Mouse (Mus musculus) right cerebral cortex, postnatal 14 days (tissue): Measurements from ENCODE around the gene Trappc4.
"Not testable (repeated sequence)": the region's sequence is repeated elsewhere in the genome, so short reads cannot be mapped to it uniquely, and the experiment has no call there.

Experiments used
- DNase-seq: peaks from one replicate; pipeline ENCODE4 v3.0.0; 2022

Gene Trappc4

DNA sequence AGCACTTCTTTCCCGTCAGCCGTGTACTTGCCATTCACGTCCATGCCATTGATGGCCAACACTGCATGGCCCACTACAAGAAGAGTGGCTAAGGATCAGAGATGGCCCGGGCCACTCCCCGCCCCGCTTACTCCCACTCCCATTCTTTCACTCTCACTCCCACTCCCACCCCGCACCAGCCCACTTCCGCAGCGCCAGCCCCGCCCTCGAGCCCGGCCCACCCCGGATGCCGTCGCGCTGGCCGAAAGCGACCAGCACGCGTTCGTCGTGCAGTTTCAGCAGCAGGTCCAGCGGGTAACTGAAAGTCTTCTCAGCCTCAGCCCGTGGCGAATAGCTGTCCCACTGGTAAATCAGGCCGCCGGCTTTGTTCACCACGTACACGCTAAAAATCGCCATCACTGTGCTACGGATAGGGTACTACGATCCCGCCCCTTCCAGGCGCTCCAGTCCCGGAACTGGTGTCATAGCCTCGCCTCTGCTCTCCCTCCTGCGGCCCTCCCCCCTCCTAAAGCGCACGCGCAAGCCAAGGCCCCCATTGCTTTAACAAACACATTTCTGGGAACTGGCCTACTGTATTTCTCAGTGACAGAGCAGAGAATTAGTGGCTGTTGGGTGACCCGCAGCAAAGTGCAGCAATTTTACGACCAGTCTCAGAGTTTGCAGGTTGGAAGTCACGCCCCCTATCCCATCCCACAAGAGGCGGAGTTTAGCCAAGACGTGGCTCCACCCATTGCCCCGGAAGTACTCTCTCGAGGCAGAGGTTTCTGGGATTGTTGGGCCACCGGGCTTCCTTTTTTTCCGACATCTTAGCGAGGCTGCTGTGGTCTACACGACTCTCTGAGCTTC is at the start of gene Trappc4, which contains the start of gene Rps25:
Gene Trappc4, minus strand, starts transcription at position 695 of the 846 bp plus-strand sequence.
Gene Rps25, plus strand, starts transcription at position 234 of the 846 bp plus-strand sequence.
- DNase-seq, result peak; percentile 87

DNA sequence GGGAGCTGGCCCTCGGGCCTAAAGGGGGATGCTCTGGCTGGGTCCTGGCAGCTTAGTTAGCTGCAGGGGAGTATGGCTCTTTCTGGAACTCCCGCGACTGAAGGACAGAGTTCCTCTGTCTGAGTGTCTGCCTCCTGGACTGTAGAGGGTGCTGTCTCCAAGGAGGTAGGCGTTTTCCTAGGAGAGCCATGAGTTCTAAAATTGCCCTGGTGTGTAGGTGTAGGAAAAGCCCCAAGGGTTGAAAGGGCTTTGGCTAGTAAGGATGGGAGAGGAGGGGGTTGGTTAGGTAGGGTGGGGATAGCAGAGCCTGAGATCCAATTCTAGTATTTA is 47.5 kb upstream of the Trappc4 start, which contains the start of gene Upk2:
Gene Upk2, minus strand, starts transcription at position 86 of the 330 bp plus-strand sequence.
- no peak for DNase-seq

DNA sequence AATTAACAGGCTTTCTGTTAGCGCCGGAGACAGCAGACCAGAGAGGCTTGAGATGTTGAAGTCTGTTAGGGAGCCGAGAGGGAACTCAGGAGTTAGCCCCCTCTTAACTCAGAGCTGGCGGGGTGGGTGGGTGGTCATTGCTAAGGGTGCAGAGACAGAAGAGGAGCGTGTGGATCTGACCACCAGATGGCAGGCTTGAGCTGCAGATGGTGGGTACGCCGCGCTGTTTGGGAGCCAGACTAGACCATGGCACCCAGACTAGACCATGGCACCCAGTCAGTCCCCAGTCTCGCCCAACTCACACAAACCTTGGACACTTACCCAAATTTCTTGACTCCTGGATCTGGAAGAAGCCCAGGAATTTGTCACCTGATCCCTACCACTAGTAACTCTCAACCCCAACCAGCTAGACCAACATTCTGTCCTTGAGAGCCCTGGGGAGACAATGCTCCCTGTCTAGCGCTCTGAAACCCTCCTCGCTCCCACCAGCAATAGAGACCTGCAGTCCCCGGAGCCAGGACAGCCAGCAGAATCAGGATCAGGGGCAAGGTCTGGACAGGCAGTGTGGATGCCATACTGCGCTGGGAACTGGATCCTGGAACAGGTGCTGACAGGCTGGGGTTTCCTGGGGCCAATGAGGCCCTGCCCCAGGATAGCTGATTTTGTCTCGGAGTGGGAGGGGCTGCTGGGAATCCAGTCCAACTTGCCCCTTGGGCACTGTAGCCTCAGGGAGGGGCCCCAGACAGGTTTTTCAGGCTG is 46.9 kb upstream of the Trappc4 start:
- peak; percentile 91 for DNase-seq

DNA sequence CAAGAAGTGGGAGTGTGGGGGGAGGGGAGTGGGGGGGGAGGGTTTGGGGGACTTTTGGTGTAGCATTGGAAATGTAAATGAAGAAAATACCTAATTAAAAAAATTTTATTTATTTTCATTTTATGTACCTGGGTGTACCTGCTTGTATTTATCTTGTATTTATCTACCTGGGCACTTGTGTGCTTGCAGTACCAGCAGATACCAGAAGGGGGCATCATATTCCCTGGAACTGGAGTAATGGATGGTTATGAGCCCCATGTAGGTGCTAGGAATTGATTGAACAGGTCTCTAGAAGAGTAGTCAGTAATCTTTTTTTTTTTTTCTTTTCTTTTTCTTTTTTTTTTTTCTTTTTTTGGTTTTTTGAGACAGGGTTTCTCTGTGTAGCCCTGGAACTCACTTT is 43.0 kb upstream of the Trappc4 start:
- no peak for DNase-seq

DNA sequence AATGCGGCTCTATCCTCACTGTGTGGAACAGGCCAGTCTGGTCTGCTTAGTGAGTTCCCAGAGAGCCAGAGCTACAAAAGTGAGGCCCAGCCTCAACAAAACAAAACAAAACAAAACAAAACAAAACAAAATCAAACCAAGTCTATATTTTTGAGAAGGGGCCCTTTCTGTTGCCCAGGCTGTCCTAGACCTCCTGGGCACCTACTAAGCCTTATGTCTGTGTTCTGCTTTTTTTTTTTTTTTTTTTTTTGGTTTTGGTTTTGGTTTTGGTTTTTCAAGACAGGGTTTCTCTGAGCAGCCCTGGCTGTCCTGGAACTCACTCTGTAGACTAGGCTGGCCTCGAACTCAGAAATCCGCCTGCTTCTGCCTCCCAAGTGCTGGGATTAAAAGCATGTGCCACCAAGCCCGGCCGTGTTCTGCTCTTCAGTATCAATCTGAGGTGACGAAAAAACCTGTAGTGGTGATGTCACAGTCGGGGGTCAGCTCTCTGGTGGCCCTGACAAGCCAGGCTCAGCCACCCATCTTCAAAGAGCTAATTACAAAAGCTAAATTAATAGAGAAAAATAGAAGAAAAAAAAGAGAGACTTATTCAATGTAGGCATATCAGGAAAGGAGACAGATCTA is 37.1 kb upstream of the Trappc4 start:
- DNase-seq, result not testable (repeated sequence)

DNA sequence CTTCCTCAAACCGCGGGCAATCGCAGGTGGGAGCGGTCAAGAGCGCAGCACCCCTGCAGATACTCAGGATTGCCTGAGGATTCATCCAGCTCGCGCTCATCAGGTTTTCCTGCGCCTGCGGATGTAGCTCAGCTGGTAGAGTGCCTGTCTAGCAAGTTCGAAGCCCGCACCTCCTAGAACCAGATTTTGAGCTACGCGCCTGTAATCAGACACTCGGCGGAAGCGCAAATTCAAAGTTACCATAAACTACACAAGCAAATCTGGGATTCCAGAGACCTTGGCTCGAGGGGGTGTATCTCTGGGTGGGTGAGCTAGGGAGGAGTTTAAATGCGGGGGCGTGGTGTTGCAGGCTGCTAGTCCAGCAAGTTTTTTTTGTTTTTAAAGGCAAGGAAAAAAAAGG is 33.6 kb upstream of the Trappc4 start, which contains the start of gene Foxr1:
Gene Foxr1, minus strand, starts transcription at position 176 of the 400 bp plus-strand sequence.
- no peak for DNase-seq

DNA sequence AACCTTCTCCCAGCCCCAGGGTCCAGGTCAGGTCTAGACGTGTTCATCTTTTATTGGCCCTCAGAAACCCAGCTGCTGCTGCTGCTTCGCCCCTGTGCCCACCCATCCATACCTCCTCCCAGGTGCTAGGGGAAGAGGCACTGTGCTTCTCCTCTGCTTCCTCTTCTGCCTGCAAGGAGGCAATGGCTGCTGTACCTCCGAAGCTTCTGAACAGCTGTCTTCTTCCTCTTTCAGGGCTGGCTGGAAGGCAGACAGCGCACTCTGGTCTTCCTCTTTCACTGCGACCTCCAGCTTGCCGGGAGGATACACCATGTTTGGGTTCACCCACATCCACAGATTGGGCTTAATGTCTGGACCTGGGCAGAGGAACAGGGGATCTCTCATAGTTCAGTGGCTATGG is 28.3 kb upstream of the Trappc4 start:
- DNase-seq, result no peak

DNA sequence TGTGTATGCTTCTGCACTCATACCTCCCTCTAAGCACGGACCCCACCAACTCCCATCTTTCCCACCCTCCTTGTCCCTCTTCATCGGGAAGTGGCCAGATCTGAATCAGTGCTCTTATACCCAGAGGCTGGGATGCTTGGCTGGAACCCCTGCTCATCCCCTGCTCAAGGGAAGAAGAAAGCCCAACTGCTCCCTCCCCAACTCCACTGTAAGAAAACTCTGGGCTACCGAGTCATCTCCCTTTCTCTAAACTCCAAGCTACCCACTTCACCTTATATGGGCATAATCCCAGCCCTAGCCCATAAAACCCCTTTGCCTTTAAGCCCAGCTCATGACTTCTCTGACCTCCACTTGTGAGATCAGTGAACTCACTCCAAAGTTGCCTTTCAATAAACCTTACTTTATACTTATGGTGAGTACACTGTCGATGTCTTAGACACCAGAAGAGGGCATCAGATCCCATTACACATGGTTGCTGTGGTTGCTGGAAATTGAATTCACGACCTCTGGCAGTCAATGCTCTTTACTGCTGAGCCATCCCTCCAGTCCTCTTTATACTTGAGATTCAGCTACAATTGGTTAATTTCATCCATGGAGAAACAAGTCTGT is 25.3 kb upstream of the Trappc4 start:
- no peak for DNase-seq

DNA sequence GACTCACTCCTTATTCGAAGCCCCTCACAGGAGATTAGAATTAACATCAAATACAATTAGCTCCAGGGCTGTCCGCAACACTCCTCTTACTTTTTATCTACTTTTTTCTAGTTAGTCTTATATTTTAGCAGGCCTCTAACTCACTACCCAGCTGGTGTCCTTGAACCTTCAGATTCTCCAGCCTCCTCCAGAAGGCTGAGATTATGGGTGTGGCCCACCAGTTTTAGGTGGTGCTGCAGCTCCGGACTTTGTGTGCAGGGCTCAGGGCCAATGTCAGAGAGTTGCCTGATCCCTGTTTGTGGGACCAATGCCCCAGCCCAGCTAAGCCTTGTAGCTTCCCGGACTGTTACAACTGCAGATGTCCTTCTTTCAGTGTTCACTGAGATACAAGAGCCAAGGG is 16.2 kb upstream of the Trappc4 start:
- no peak for DNase-seq

DNA sequence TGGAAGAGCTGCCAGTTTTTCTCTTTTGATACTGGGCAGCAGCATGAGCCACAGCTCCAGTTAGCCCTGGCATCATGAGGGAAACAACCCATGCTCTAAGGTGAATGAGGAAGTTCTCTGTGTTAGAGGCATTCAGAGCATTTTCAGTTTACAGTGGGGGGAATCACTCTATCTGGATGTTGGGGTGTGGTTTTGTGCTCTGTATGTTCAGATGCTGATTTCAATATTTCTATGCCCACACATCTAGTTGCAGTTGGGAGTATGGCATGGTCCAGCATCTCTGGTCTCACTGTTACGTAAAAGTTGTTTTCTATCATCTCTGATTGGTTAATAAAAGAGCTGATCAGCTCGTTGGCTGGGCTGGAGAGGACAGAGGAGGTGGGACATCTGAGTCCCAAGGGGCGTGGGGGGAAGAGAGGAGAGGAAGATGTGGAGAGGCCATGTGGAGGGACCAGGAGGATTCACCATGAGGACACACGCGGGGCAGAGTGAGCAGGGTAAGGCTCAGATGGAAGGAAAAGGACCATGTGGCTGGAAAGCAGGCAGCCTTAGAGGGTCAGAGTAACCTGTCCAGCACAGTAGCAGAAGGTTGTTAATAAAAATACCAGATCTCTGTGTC is 13.0 kb upstream of the Trappc4 start:
- DNase-seq, result no peak

DNA sequence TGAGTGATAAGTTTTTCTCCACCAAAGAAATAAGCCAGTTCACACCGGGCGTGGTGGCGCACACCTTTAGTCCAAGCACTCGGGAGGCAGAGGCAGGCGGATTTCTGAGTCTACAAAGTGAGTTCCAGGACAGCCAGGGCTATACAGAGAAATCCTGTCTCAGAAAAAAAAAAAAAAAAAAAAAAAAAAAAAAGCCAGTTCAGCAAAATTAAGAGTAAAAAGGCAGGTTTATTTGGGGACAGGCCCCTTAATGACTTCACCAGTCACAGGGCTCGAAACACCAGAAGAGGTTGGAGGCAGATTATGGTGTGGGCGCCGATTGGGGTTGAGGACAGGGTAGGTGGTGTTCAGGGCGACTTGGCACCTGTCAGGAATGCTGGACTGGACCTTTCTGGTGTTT is 12.3 kb upstream of the Trappc4 start:
- DNase-seq, result not testable (repeated sequence)

DNA sequence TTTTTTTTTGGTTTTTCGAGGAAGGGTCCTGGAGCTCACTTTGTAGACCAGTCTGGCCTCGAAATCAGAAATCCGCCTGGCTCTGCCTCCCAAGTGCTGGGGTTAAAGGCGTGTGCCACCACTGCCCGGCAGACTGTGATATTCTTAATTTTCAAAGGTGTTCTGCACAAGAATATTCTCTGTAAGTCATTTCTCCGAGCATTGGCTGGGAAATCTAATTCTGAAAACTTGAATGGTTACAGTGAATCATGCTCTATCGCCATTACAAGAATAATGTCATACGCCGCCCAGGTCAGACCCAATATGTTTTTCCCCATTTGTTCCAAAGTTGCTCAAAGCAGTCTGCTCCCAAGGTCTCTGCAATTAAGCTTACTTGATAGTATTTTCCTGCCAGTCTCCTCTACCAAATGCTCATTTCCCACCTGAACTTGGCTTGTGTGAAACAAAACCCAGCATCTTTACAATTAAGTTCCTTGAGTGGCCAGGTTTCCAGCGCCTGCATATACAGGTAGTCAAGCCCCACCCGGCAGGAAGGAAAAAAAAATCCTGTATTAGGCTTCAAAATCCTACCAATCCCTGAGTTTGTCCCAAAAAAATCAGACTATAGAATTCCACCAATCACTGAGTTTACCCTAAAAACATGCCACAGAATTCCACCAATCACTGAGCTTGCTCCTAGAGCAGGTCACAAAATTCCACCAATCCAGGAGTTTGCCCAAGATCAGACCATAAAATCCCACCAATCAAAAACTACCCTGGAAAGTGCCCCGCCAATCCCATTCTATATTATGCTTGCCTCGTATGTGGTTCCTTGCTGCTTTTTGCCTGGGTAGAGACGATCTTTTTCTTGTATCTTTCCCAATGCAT is 11.4 kb upstream of the Trappc4 start, which contains the start of gene Ccdc84:
Gene Ccdc84, minus strand, starts transcription at position 51 of the 867 bp plus-strand sequence.
- DNase-seq, result no peak

DNA sequence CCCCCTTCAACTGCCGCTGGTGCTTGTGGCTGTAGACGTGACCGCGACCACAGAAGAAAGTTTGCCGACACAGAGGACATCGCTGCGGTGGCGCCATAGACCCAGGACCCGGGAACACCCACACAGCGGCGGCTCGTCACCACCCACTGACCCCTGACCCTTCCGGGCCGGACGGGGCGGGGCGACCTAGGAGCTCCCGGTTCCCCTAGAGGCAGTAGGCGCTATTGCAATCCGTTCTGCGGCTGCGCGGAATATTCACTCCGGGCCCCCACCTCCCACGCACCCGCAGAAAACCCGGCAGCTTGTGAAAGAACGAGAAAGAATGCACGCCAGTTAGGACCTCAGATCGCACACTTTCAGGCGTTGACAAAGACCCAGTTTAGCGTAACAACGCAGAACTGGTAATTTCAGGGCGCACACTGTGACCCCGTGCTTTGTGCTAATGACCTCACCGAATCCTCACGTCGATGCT is 10.5 kb upstream of the Trappc4 start:
- DNase-seq, result peak; percentile 98

DNA sequence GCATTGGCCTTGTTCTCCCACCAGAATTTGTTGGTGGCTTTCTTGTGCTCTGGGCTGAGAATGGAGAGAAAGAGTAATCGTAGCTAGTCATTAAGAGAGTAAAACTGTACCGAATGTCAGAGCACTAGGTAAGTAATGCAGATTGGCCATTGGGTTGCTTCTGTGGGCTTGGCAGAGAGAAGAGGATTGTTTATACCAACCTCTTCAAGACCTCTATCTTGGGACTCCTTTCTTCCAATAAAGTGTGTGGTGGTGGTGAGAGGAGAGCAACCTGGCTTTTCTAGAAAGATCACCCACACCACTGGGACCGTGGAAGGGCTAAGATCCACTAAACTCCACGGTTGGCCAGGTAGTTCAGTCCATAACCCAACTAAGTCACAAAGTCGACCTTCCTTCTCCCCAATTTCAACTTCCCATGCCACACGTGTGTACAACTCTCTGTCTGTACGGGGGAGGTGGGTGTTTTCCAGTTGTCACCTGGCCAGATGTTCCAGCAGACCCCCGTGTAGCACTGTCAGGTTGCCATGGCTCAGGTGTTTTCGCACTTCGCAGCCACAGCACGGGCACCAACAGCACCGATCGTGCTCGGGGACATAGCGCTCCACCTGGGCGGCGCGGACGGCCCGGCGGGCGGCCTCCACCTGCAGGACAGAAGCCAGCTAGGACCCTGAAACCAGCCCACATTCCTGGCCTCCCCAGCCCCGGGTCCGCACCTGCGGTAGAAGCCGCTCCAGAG is 9.9 kb upstream of the Trappc4 start:
- DNase-seq, result no peak

DNA sequence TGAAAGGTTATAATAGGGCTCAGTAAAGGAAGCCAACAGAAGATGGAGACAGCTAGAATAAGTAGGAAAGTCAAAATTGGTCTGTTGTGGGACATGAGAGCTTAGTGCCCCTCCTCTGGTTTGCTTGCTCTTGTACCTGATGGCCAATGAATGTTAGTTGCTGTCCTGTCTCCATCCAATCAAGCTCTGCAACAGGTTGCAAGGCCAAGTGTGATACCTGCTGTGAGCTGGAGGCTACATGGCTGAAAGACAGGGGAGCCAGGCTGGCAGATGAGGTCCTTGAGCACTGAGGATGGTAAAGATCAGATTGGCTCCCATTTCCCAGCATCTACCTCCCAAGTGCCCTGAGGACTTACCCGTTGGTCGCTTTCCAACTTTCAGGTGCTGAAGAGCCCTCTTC is 5.4 kb upstream of the Trappc4 start:
- no peak for DNase-seq

DNA sequence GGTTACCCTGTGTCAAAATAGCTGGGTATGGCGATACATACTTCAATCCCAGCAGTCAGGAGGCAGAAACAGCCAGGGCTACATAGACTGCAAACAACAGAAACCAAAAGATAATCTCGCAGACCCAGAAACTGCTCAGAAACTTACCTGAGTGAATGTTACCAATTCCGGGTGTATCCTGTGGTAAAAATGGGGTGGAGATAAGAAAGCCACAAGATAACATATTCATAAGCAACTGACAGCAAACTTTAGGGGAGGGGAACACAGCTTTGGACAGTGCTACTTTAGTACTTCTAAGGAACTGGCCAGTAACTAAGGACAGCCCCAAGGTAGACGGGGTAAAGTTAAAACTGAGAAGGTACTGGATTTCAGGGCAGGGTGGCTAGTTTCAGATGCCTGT is 4.9 kb upstream of the Trappc4 start:
- DNase-seq, result no peak

DNA sequence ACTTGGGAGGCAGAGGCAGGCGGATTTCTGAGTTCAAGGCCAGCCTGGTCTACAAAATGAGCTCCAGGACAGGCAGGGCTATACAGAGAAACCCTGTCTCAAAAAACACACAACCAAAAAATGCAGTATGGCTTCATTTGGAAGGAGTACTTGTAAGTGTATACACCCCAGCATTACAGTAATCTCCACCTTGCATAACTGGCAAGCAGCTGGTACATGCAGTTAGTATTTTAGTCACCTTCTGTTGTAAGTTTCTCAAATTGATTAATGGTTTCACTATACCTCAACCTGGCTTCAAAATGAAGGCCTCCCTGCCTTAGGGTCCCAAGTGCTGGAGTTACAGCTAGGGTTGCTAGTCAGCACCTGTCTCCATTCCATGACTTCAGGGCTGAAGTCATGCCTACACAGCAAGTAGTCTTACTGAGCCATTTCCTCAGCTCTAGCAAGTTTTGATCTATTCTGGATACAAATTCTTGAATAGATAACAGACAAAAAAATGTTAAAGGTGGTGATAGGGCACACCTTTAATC is 4.3 kb upstream of the Trappc4 start:
- DNase-seq, result no peak

DNA sequence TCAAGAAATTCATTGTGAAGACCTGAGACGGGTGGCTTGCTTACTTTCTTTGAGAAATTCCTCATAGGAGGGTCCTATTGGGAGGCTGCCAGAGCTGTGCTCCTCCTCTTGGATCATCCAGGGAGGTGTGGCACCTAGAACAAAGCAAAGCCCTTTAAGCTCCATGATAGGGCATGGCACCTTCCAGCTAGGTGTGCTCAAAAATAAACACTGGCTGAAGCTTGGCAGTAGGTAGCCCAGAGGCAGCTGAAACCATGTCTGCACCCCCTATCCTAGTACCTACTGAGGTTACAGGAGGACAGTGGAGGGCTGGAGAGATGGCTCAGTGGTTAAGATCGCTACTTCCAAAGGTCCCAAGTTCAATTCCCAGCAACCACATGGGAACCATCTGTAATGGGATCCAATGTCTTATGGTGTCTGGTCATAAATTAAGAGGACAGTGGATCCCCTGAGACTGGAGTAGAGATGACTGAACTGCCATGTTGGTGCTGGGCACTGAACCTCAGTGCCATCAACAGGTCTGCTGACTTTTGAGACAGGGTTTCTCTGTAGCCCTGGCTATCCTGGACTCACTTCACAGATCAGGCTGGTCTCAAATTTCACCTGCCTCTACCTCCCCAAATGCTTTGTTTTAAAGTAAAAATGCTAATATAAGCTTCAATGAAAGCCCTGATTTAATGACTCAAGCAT is 3.4 kb upstream of the Trappc4 start:
- DNase-seq, result no peak

DNA sequence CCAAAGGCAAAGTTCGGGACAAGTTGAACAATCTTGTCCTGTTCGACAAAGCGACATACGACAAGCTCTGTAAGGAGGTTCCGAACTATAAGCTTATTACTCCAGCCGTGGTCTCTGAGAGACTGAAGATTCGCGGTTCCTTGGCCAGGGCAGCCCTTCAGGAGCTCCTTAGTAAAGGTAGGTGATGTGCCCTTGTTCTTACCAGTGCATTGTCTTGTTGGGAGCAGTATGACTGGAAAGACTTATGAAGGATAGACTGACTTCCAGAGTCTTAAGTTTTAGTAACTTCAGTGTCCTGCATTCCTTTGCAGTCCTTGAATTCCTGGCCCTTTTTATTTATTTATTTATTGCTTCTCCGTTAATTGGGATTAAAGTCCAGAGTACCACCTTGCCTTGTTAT is 1.3 kb upstream of the Trappc4 start:
- DNase-seq, result not testable (repeated sequence)

DNA sequence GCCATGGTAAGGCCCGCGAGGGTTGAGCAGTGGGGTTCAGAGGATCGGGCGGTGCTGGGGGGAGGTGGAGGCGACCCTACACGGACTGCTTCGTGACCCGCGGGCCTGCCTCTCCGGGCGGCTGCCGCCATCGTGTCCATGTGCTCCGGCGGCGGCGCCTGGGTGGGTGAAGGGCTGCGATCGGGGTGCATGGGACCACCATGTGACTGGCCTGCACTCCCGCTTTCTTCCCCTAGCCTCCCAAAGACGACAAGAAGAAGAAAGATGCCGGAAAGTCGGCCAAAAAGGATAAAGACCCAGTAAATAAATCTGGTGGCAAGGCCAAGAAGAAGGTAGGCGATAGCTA is 325 bp upstream of the Trappc4 start:
- no peak for DNase-seq
